Mouse (Mus musculus) lung, adult 2 months (tissue): ENCODE data around the gene Atp6v0a1.

ENCODE experiments used
- CTCF ChIP-seq: fragments of 200-500 bp; IDR thresholded peaks from 2 replicates; pipeline ENCODE4 v1.5.1; 2011; ENCODE audit warnings: mild to moderate bottlenecking, low read length, control low read depth; ENCODE audit not compliant: insufficient read depth
- POLR2A ChIP-seq: fragments of 200-500 bp; IDR thresholded peaks from 2 replicates; pipeline ENCODE4 v1.6.1; 2011; ENCODE audit warnings: low read depth, mild to moderate bottlenecking, control low read depth, low read length, borderline replicate concordance; ENCODE audit errors: extremely low read depth

DNA sequence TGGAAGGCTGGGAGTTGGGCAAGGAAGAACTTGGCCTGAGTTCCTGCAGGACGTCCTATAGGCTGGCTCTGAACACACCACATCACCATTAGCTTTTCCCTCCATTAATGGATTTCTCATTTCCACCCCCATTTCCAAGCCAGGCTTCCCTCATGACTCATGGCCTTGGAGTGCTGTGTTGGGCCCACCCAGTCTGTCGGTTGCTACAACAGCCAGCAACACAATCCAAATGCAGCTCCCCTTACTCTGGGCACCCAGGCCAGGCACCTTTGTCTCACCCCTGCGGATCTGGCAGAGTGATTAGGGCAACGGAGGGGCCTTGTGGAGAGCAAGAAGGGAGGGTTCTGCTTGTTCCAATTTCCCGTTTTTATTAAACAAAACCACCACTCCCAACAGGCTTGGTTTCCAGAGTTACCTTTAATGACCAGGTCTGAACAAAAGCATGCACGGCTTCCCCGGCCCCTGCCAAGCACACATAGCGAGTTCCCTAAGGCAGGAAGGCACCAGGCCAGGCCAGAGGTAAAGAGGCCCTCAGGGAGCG is 46.8 kb upstream of the Atp6v0a1 start:
- TF ChIP-seq POLR2A (no peak), CTCF (no peak)
